ENCODE assay signal across 21 mouse cellular contexts in the genomic region with DNA sequence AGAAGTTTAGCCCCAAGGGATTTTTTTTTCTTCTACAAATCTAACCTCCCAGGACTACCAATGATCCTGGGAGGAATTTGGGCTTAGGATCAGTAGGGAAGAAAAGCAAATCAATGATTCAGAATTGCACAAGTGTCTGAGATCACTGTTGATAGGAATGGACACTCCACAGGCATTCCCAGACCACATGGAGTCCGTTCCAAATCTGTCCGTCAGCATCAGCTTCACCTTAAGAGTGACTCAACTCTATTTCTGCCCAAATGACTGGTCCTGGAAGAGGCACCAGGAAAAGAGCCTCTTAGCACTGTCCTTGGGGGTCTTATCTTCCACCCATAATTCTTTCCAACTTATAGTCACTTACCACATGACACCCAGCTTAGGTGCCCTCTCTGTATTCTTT.
DNase-seq lines count a peak whose midpoint lies in the region; ATAC-seq and TF ChIP-seq lines count a peak whose summit lies in the region.
"Had no signal": no experiment of that assay in that cellular context is flagged by ENCODE, and none has a peak within 500 bp of the region (broad histone marks: within the 10 kb centered on the region; RNA-seq: fewer than 3 reads in every experiment).

No protein-coding gene starts in this region.

- no peaks in the 10 kb centered on the region for H3K79me3 ChIP-seq in C2C12 (ENCODE audit: low read depth)

- H3K27me3 ChIP-seq in heart, embryonic 15.5 days, result no peaks in the 10 kb centered on the region
- H3K27me3 ChIP-seq in C2C12 (ENCODE audit: control insufficient read depth, insufficient read depth, insufficient read length), result no peaks in the 10 kb centered on the region
- no peaks in the 10 kb centered on the region for H3K27me3 ChIP-seq in limb, embryonic 15.5 days
- H3K27me3 ChIP-seq: hindbrain, embryonic 13.5 days; intestine, embryonic 15.5 days; liver, embryonic 12.5 days; neural tube, embryonic 13.5 days; Patski had no signal

- no peak overlapping the region for H3K4me2 ChIP-seq in heart, embryonic 15.5 days
- H3K4me2 ChIP-seq in limb, embryonic 15.5 days, result no peak overlapping the region
- H3K4me2 ChIP-seq: hindbrain, embryonic 13.5 days; intestine, embryonic 15.5 days; liver, embryonic 12.5 days; midbrain, embryonic 11.5 days; neural tube, embryonic 13.5 days had no signal

- no peak overlapping the region for H3ac ChIP-seq in C2C12 (ENCODE audit: control insufficient read depth, insufficient read length, low read depth)

- ATAC-seq in heart, embryonic 15.5 days (replicated peaks; ENCODE audit: insufficient number of reproducible peaks, insufficient read depth, low FRiP score, low read depth), result peak; percentile 31; the same call in 1 of the 2 replicates
- no peak for ATAC-seq in limb, embryonic 15.5 days (ENCODE audit: insufficient number of reproducible peaks, low FRiP score, low TSS enrichment, low read depth)
- ATAC-seq: forebrain, embryonic 16.5 days; intestine, embryonic 15.5 days; liver, embryonic 12.5 days; Patski had no signal

- TF ChIP-seq CTCF in C2C12 (IDR thresholded peaks at IDR 0.05; ENCODE audit: control insufficient read depth, insufficient read depth, insufficient read length), result no peak

- H3K9ac ChIP-seq in heart, embryonic 15.5 days, result no peak overlapping the region
- no peak overlapping the region for H3K9ac ChIP-seq in limb, embryonic 15.5 days
- H3K9ac ChIP-seq: hindbrain, embryonic 13.5 days; intestine, embryonic 15.5 days; liver, embryonic 12.5 days; neural tube, embryonic 13.5 days had no signal

- peak; percentile 50 to 76 for DNase-seq in adrenal gland, adult (ENCODE audit: inconsistent age in 2 of 2, low spot score in 1 of 2)
- DNase-seq in adrenal gland, postnatal 4 days (ENCODE audit: low spot score in 2 of 2), result no peak
- DNase-seq in heart, postnatal 14 days, result no peak
- no peak for DNase-seq in layer of hippocampus, adult 9-10 months (ENCODE audit: low spot score)
- DNase-seq in retina, embryonic 14.5 days (ENCODE audit: low spot score), result no peak
- DNase-seq: cerebellum, adult 2 months; right cerebral cortex, postnatal 25 days had no signal

- H3K79me2 ChIP-seq in C2C12 (ENCODE audit: control insufficient read depth, insufficient read depth), result no peaks in the 10 kb centered on the region

- H3K9me3 ChIP-seq in heart, embryonic 15.5 days (replicated peaks), result no peaks in the 10 kb centered on the region
- no peaks in the 10 kb centered on the region for H3K9me3 ChIP-seq in limb, embryonic 15.5 days
- H3K9me3 ChIP-seq: embryonic facial prominence, embryonic 10.5 days; hindbrain, embryonic 13.5 days; intestine, embryonic 15.5 days; liver, embryonic 12.5 days; neural tube, embryonic 13.5 days had no signal

- peak overlapping the region; percentile 14 for H3K27ac ChIP-seq in heart, embryonic 15.5 days
- peak overlapping the region; percentile 28; the same call in 1 of the 2 replicates for H3K27ac ChIP-seq in limb, embryonic 15.5 days
- H3K27ac ChIP-seq: embryonic facial prominence, embryonic 10.5 days; heart, adult 2 months; hindbrain, embryonic 13.5 days; intestine, embryonic 15.5 days; liver, embryonic 12.5 days; neural tube, embryonic 13.5 days; stomach, postnatal 0 days had no signal

- intact Hi-C loops in heart, postnatal 14 days (cut with DNase I), result no loop called here

- H3K36me3 ChIP-seq in heart, embryonic 15.5 days, result no peaks in the 10 kb centered on the region; the same call in 1 of the 2 replicates
- H3K36me3 ChIP-seq in C2C12 (ENCODE audit: control insufficient read depth, insufficient read depth), result no peaks in the 10 kb centered on the region
- H3K36me3 ChIP-seq in limb, embryonic 15.5 days, result no peaks in the 10 kb centered on the region
- H3K36me3 ChIP-seq: embryonic facial prominence, embryonic 10.5 days; hindbrain, embryonic 13.5 days; intestine, embryonic 15.5 days; liver, embryonic 12.5 days; neural tube, embryonic 13.5 days had no signal

- no peak overlapping the region for H3K4me3 ChIP-seq in heart, embryonic 15.5 days
- H3K4me3 ChIP-seq in C2C12 (ENCODE audit: insufficient read depth, poor library complexity, severe bottlenecking), result no peak overlapping the region
- H3K4me3 ChIP-seq in limb, embryonic 15.5 days, result no peak overlapping the region
- H3K4me3 ChIP-seq: embryonic facial prominence, embryonic 10.5 days; erythroblast, embryonic 14.5 days; heart, adult 2 months; hindbrain, embryonic 13.5 days; intestine, embryonic 15.5 days; liver, embryonic 12.5 days; neural tube, embryonic 13.5 days had no signal

- peaks cover 21% of the 10 kb centered on the region for H3K4me1 ChIP-seq in heart, embryonic 15.5 days (replicated peaks)
- no peaks in the 10 kb centered on the region for H3K4me1 ChIP-seq in limb, embryonic 15.5 days
- H3K4me1 ChIP-seq: embryonic facial prominence, embryonic 10.5 days; hindbrain, embryonic 13.5 days; intestine, embryonic 15.5 days; liver, embryonic 12.5 days; neural tube, embryonic 13.5 days had no signal

- WGBS in heart, embryonic 15.5 days, result 48% methylated on average over 2 of the region's 2 CpGs
- WGBS in limb, embryonic 15.5 days, result 75% methylated on average over 2 of the region's 2 CpGs

TF ChIP-seq in C2C12, 6 proteins besides CTCF, POLR2A, EP300 and RAD21:
- TF ChIP-seq CEBPB (IDR thresholded peaks at IDR 0.05; ENCODE audit: low read depth) (peak; percentile 99), MYOG (IDR thresholded peaks at IDR 0.05; ENCODE audit: control insufficient read depth, extremely low read depth, insufficient read length) (no peak), USF1 (IDR thresholded peaks at IDR 0.05; ENCODE audit: low read depth) (peak; percentile 56), FOSL1 (IDR thresholded peaks at IDR 0.05; ENCODE audit: insufficient read depth, low read length, poor library complexity, severe bottlenecking) (peak; percentile 81), MYOD1 (IDR thresholded peaks at IDR 0.05; ENCODE audit: control insufficient read depth, insufficient read length, low read depth) (peak; percentile 72), MAX (IDR thresholded peaks at IDR 0.05) (peak; percentile 65)

Comparison
In these comparisons a context has a peak if more than half of its experiments do, and no peak if none do; other contexts are left out.
1. DNase-seq: peak in adrenal gland, adult (2 of 2); none in adrenal gland, postnatal 4 days (0 of 2), heart, postnatal 14 days (0 of 2), layer of hippocampus, adult 9-10 months (single experiment) and retina, embryonic 14.5 days (single experiment).